Mouse (Mus musculus) cerebellum, adult 18-20 months (tissue): ENCODE results near the gene Mak.
"Not testable (repeated sequence)": the region's sequence is repeated elsewhere in the genome, so short reads cannot be mapped to it uniquely, and the experiment has no call there.

ENCODE experiments used
- DNase-seq, 2 experiments: peaks; one replicate each; pipeline ENCODE4 v3.0.0; 2021

The Mak gene

DNA sequence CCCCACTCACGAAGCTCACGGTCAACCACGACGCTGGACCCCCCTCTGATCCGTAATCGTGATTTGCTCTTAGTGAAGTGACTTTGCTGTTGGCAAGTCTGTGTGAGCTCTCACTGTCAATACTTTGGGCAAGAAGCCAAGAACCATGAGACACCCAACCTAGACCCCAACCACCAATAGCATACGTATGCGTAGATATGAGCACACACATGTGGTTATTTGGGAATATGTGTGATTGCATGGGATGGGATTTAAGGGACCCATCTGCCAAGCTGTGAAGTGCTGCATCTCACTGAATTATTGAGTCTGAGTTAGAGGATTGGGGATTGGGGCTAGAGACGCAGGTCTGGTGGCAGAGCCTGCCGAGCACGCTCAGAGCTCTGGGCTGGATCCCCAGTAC lies 7.9 kb downstream of the Mak start:
- no peak for DNase-seq

DNA sequence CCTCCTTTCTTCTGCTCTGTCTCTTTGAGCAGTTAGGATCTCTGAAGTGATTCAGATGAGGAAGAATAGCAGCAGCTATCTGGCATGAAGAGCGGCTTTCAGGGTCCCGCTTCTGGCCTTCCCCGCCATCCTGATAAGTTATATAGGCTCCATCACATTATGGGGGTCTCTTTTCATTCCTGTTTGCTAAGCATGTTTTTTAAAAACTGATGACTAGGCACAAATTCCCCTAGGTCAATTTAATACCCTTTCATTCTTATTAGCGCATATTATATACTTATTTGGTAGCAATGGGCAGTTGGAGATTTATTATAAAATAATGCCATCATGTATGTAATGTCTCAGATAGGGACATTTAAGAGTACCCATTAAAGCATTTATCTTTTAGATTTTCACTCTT lies 11.9 kb downstream of the Mak start:
- DNase-seq = no peak

DNA sequence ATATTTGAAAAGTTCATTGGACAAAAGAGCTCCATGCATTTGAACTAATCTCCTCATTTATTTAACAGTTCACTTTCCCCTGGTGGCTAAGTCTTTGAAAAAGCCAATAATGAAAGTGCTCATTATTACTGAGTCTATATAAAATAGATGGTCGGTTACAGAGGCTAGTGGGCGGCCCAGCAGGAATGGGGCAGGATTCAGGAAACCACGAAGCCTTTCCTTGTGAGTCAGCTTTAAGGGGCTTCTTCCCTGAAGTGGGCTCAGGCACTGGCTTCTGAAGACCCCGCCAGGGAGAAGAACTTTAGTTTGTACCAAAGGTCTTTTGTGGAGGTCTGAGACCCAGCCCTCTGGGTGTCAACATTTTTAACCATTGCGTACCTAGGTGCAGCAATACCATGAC lies 27.5 kb downstream of the Mak start:
- DNase-seq = no peak

DNA sequence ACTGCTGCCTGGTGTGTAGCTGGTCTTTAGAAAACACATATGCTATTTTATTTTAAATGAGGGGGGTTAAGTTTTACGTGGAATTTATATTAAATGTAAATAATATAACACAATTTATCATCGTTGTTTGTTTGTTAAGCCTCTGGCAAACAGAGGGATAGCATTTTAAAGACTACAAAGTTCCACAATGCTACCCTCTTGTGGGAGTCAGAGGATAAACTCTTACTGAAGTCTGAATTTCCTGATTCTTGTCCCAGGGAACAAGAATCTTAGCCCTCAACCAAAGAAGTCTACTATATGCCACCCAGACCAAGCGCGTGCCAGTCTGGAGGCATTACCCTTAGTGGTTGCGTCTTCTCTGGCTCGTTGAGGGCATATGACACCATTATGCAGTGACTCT lies 32.2 kb downstream of the Mak start:
- DNase-seq = no peak

DNA sequence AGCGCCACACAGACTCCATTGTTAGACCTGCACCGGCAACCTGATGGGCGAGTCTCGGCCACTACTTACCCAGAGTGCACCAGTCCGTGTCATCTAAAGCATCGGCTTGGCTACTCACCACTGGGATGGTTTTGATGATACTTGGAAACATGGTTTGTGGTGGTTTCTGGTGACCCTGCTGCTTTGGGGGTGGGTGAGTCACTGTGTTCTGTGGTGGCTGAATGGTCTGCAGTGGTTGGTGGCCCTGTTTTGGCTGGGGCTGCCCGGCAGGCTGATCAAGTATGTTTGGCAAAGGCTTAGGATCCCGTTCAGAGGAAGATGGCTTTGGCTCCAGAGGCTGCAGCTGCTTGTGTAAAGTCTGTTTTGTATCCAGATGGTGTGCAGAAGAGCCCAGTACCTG lies 33.6 kb downstream of the Mak start:
- no peak for DNase-seq

DNA sequence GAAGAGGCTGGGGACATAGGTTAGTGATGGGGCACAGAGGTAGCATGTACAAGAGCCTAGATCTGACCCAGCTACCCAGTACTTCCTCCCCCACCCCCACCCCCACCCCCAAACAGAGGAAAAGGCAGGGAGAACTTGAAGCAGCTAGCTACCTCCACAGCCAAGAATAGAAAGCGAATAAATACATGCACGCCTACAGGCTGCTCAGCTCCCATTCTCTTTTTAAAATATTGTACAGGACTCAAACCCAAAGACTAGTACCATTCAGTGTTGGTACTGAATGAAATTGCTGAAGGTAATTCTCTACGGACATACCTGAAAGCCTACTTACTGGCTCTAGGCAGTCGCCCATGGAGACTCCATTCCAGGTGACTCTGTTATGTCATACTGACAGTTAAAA lies 37.0 kb downstream of the Mak start:
- no peak for DNase-seq

DNA sequence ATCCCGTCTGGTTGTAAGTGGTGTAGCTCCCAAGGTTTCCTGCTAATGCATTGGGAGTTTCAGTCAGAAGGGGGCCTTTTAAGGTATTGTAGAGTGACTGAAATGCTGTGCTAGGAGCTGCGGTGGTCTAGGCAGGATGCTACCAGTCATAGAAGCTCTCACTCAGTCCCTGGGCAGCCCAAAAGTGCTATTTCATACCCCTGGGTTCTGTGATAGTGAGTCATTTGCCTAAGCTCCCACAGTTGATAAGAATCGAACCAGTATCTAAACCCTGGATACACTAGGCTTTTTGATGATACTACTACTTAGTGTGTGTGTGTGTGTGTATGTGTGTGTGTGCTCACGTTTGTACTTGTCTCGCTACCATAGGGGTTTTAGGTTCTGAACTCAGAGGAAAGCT lies 49.4 kb downstream of the Mak start:
- DNase-seq = no peak

DNA sequence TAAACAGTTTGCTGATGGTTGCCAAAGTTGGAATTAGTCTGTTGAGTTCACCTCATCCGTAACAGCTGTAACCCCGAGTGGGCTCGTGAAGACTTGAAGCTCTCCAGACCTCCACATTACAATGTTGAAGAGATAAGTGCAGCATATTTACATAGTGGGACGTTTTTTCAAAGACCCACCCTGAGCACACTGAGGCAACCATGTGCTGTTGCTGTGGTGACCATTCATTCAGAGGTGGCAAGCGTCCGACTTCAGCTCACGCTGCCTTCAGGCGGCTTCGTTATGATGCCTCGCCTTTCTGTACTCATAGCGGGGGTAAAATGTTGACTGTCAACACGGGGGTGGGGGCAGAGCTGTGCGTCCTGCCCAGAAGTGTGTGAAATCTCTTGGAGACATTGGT lies 57.4 kb downstream of the Mak start:
- no peak for DNase-seq

DNA sequence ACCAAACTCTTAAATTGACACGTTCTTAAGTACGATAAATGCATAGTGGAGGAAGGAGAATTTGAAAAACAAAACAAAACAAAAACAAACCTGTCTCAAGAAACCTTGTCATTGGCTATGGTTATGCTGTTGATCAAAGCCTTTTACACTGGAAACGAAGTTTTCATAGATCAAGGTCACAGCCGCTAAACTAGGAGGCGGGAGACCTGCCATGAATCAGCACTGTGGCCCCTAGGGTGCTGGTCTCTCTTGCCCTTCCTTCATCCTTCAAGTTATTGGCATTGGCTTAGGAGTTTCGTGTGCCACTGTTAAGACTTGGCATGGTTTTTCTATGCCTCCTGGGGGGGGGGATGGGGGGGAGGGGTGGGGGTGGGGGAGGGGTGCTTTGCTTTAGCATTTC lies 57.9 kb downstream of the Mak start:
- no peak for DNase-seq

DNA sequence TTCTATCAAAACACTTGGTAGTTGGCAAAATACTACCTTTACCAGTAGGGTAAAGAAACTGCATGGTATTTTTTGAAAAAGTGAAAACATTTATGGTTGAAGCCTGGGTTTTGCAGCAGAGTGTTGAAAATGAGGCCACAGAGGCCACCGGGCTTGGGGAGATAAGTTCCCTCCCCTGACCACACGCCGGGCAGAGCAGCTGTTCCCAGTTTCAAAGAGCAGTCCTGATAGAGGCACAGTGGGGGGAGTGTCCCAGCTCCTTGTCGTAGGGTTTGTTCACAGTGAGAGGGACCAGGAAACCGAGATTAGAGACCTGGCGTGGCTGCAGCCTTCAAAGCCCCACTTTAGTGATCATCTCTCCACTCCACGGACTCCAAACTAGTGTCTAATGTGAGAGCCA lies 59.0 kb downstream of the Mak start:
- no peak for DNase-seq

DNA sequence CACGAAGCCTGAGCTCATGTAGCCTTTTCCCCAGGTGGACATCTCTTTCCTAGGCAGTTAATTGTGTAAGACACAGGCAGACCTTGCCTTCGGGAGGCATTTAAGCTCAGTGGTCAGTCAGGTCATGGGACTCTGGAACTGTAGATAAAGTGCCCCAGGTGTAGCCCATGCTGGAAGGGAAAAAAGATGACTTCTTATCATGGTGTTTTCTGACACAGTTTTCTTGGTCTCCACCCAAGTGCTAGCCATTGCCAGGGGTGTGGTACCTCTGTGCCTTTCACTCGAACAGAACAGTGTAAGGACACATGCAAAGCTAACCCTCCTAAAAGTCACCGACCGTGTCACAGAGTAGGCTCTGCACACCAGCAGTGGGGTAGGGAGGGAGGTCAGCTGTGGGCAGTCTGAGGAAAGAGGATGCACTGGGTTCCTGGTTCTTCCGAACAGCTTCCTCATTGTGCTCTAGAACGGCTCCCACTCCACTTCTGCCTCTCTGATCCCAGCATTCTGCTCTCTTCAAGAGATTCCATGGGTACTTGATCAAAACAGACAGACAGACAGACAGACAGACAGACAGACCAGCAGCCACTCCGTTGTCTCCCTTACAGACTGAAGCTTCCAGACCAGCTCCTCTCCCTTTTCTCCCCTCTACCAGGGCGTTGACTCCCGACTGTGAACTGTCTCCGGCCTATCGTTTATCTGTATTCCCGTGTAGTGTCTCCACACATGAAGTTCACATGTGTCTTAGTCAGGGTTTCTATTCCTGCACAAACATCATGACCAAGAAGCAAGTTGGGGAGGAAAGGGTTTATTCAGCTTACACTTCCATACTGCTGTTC lies 60.5 kb downstream of the Mak start:
- no peak for DNase-seq

DNA sequence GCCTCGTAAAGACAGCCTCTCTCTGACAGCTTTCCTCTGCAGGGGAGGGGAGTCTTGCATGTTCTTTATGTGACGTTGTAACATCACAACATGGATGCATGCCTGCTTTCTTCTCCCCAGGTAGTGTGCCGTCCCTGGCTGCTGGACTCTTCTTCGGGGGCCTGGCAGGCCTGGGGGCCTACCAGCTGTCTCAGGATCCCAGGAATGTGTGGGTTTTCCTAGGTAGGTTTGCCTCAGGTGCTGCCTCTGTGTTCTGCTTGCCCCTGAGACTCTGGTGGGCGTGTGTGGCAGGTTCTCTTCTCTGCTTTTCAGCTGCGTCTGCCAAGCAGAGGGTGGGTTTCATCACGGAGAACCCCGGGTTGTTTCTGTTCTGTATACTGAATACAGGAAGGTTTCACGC lies 61.3 kb downstream of the Mak start:
- no peak for DNase-seq

DNA sequence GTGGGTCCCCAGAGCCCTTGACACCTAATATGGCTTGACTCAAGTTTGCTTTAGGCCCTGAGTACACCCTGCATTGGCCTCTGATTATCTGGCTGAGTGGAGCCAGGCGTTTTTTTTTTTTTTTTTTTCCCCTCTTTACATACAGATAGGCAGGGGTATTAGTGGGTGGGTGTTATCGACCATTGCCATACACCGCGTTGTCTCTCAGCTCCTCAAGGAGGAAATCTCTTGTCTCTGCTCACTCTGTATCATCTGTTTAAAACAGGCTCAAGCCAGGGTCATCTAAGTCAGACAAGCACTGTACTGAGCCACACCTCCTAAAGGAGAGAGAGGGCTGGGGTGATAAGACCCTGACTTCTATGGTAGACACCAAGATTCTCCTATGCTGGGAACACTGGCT lies 61.7 kb downstream of the Mak start:
- no peak for DNase-seq

DNA sequence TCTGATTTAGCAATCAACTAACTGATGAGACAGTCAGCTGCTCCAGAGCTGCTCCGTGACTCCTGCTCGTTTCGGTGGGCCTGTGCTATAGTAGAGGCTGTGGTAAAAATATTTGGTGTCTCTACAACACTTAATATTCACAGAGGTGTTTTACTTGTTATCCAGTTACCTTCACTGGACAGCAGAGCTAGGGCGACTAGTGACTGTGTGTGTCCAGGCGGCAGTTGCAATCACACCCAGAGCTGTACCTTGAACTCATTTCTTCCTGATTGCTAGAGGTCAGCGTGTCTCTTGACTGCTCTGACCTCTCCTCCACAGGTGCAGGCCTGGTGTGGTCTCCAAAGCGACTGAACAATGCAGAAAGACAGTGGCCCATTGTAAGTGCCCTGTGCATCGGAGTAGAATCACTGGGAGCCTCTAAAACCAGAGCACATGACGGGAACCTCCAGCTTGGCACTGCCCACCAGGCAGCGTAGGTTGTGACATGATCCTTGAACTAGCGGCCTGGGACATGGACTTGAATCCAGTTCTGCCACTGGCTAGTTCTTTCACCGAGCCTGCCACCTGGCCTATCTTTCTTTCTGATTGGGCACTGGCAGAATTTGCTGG lies 62.6 kb downstream of the Mak start:
- peak in 1 of 2 experiments; percentile 12 for DNase-seq

DNA sequence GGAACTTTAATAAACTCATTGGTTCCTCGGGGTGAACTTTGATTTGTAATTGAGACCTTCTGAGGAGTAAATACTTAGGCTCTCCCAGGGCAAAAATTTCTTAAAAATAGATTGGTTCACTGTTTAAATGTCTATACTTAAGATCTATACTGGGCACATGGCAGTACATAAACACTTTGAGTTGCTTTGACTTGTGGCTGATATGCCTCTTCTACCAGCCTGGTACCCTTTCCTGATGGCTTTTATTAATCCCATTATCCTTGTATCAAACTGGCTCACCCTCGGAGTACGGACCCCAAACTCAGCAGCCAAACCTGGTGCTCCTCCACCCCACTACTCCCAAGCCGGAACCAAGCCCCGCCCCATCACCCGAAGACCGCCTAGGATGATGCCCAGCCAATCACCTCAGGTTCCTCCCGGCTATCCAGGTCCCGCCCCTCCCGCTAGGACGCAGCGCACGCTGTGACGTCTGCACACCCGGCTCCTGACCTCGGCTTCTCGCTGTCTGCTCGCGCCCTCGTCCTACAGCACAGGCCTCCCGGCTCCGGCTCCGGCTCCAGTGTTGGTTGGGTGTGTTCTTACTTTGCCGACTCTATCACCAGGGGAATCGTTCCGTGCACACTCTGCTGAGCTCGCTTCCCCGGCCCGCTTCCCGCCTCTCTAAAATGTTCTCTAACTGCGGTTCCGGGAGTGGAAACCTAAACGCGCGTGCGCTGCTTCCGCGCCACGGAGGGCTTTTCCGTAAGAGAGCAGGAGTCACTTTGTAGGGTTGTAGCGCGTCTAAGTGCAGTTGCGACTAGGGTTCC lies 63.5 kb downstream of the Mak start, which contains the start of gene Tmem14c:
Gene Tmem14c (plus strand): TSS at position 464 of the 806 bp plus-strand sequence.
- peak; percentile 94 to 99 for DNase-seq

DNA sequence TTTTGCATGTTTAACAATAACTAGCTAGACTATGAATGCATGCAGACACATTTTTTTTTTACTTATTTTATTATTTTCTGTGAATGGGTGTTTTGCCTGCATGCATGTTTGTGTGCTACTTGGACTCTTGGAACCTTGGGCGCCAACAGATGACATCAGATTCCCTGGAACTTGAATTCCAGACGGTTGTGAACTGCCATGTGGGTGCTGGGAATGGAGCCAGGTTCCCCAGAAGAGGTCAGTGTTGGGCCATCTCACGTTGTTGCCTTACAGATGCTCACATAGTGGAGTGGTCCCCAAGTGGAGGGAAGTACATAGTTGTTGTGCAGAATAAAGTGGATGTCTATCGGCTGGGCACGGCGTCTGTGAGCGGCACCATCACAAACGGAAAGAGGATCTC lies 70.6 kb downstream of the Mak start:
- DNase-seq = no peak

DNA sequence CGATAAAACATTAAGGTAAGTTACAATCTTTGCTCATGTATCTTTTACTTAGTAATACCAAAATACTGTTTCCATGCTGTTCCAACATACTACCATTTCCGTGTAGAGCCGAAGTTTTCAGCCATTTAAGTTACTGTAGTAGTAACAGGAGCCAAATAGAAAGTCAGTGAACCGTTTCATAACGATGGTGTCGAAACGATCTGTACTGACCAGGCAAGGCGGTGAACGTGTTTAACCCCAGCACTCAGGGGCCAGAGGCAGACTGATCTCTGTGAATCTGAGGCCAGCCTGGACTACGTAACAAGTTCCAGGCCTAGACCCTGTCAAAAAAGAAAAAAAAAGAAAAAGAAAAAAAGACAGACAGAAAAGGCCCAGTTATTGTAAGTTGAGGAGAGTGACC lies 71.2 kb downstream of the Mak start:
- no peak for DNase-seq

DNA sequence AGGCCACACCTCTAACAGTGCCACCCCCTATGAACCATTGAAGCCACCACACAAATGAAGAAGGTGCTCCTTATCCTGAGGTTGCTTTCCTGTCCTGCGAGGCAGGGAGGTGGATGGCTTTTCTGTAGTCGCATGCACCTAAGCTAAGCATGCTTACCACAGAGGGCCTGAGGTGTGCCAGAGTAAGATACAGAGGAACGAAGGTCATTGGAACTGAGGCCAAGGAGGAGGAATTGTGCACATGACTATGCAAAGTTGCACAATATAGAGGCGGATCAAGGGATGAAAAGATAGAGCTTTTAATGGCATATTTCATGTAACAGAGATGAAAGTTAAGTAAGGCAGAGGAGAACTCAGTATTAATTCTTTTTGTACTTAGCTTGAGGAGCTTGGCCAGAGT lies 73.3 kb downstream of the Mak start:
- DNase-seq = no peak

DNA sequence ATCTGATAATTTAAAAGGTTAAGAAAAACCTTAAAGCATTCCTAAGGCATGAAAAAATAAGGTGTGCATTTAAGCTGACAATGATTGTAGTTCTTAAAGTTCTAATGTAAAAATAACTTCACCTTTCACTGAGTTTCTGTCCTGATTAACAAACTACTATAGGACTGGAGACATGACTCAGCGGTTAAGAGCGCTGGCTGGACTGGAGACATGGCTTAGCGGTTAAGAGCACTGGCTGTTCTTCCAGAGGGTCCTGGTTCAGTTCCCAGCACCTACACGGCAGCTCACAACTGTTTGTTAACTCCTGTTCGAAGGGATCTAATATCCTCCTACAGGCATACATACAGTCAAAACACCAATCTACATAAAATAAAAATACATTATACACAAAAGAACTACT lies 77.5 kb downstream of the Mak start:
- DNase-seq = no peak

DNA sequence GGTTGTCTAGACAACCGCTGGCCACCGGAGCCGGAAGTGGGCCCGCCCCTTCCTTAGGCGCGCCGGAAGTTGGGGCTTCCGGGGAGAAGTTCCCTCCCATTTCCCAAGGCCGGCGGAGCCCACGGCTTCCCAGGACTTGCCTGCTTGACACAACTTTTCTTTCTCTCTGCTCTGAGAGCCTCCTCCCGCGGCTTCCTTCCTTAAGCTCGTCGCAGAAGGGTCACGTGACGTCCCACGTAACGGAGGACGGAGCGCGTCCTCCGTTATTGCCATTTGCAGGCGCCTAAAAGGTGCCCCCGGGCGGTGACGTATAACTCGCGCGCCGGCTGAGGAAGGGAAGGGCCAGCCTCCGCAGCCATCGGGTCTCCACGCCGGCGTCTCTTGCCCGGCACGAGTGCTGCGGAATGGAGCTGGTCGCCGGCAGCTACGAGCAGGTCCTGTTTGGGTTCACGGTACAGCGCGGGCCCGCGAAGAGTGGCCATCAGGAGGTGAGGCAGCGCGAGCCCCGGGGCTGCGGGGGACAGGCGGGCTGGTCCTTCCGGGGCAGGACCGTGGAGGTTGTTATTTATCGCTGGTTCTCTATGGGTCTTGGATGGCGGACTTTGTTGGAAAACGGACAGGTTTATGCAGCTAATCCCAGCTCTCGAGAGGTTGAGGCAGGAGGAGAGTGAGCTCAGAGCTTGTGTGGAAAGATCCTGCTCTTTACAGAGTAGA lies 78.4 kb downstream of the Mak start, which contains the start of gene Pak1ip1:
Gene Pak1ip1 (plus strand): TSS at position 98 of the 714 bp plus-strand sequence.
- DNase-seq = peak; percentile 92 to 95

DNA sequence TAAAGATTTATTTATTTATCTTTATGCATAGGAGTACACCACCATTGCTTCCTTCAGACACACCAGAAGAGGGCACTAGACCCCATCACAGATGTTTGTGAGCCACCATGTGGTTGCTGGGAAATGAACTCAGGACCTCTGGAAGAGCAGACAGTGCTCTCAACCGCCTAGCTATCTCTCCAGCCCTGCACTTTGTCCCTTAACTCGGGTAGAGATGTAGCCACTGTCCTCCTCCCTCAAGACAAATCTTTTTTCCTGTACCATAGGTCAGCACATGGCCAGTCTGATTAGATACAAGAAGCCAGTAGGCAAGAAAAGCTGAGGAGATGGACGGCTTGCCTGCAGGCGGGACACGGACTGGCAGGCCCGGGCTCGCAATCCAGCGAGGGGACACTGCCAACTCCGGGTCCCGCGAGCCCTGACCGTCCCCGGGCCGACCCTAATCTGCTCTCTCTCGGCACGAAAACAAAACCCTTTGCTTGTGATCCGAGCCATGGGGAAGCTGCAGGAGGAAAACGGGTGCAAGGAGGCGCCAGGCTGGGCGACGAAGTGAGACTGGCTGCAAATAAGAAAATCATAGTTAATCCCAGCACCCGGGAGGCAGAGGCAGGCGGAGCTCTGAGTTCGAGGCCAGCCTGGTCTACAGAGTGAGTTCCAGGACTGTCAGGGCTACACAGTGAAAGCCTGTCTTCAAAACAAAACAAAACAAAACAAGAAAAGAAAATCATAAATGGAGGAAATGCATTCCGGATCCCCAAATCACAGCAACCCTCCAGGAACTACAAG lies 79.2 kb downstream of the Mak start:
- DNase-seq = peak; percentile 26 to 47

DNA sequence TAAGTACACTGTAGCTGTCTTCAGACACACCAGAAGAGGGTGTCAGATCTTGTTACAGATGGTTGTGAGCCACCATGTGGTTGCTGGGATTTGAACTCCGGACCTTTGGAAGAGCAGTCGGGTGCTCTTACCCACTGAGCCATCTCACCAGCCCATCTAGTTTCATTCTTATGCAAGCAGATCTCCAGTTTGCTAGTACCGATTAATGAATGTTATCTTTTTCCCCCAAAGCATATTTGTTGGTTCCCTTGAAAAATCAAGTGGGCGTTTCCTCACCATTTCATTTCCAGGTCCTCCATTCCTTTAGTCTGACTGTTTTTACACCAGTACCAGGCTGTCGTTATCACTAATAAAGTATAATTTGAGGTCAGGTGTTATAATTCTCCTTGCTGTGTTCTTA lies 81.0 kb downstream of the Mak start:
- not testable (repeated sequence) for DNase-seq
